Mouse (Mus musculus): ENCODE results near the gene Me1. TPM values are rescaled to one million over a fixed set of nuclear protein-coding genes. Genes with fewer than 3 reads are reported as not detected.
A peak's percentile ranks its signal among the peaks of the same experiment; 100 is the strongest.

Me1 gene
- polyA plus RNA-seq (2011; ENCODE audit: insufficient read length, low read depth, missing spikeins): 81.3 and 94.0 TPM in 2 replicates

- Histone ChIP-seq H3K4me1 (ENCODE audit: control insufficient read depth, insufficient read depth, low read length) (0 out of 2 replicates have a peak, but pooled peaks cover 2% of the 10 kb centered on the region), H3K27ac (ENCODE audit: insufficient read depth, low read length) (peak within 1 kb of the TSS; percentile 40), H3K4me3 (ENCODE audit: insufficient read depth, low read length) (peak within 1 kb of the TSS; percentile 90)
- TF ChIP-seq CTCF (IDR thresholded peaks at IDR 0.05; ENCODE audit: borderline replicate concordance, insufficient read depth, low read length): no peak
- peak; percentile 56 for TF ChIP-seq POLR2A (IDR thresholded peaks at IDR 0.05; ENCODE audit: low read depth, low read length)
These were observed at the start of gene Me1 for GRCm38 (mm10) chr9:86695818-86696261. TSS of gene Me1 (minus strand) at chr9:86695953.

- Histone ChIP-seq H3K4me3 (ENCODE audit: insufficient read depth, low read length) (peak overlapping the region; percentile 33; the same call in 1 of the 2 replicates), H3K27ac (ENCODE audit: insufficient read depth, low read length) (no peak overlapping the region), H3K4me1 (ENCODE audit: control insufficient read depth, insufficient read depth, low read length) (peaks cover 7% of the 10 kb centered on the region)
- TF ChIP-seq POLR2A (IDR thresholded peaks at IDR 0.05; ENCODE audit: low read depth, low read length): no peak
- no peak for TF ChIP-seq CTCF (IDR thresholded peaks at IDR 0.05; ENCODE audit: borderline replicate concordance, insufficient read depth, low read length)
These were observed 48.3 kb upstream of the Me1 start for GRCm38 (mm10) chr9:86744041-86744440.

GRCm38 (mm10) chr9:86742959-86743911 lies 47.5 kb upstream of the Me1 start, which contains the start of gene Prss35:
TSS of gene Prss35 (plus strand) at chr9:86743649.
- H3K4me1 ChIP-seq (ENCODE audit: control insufficient read depth, insufficient read depth, low read length): peaks cover 5% of the 10 kb centered on the region
- no peak within 1 kb of the TSS for H3K27ac ChIP-seq (ENCODE audit: insufficient read depth, low read length)
- TF ChIP-seq CTCF (IDR thresholded peaks at IDR 0.05; ENCODE audit: borderline replicate concordance, insufficient read depth, low read length): no peak
- TF ChIP-seq POLR2A (IDR thresholded peaks at IDR 0.05; ENCODE audit: low read depth, low read length): peak; percentile 20; the same call in 1 of the 2 replicates
- H3K4me3 ChIP-seq (ENCODE audit: insufficient read depth, low read length): peak within 1 kb of the TSS; percentile 33

DNA sequence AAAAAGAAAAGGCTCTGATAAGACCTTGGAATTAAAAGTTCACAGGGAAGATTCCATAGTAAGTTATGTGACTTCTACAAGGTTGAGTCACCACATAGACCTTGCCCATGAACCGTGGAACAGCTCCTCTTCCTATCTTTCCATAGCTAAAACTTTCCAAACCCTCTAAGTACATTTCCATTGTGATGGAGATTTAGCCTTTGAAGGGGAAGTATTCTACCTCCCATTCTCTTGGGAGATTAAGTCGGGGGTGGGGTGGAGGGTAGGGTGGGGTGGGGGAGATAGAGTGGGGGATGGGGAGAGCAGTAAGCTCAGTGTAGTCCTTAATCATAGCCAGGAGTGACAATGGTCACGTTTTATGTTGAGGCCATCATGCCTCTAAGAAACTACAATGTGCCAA lies 44.2 kb upstream of the Me1 start:
- H3K4me3 ChIP-seq (ENCODE audit: insufficient read depth, low read length): no peak overlapping the region
- H3K27ac ChIP-seq (ENCODE audit: insufficient read depth, low read length): no peak overlapping the region
- peaks cover 5% of the 10 kb centered on the region for H3K4me1 ChIP-seq (ENCODE audit: control insufficient read depth, insufficient read depth, low read length)
- TF ChIP-seq POLR2A (IDR thresholded peaks at IDR 0.05; ENCODE audit: low read depth, low read length) (no peak), CTCF (IDR thresholded peaks at IDR 0.05; ENCODE audit: borderline replicate concordance, insufficient read depth, low read length) (no peak)

- Histone ChIP-seq H3K27ac (ENCODE audit: insufficient read depth, low read length) (no peak overlapping the region), H3K4me1 (ENCODE audit: control insufficient read depth, insufficient read depth, low read length) (peaks cover 5% of the 10 kb centered on the region), H3K4me3 (ENCODE audit: insufficient read depth, low read length) (no peak overlapping the region)
- TF ChIP-seq CTCF (IDR thresholded peaks at IDR 0.05; ENCODE audit: borderline replicate concordance, insufficient read depth, low read length) (no peak), POLR2A (IDR thresholded peaks at IDR 0.05; ENCODE audit: low read depth, low read length) (no peak)
These were observed 43.0 kb upstream of the Me1 start for GRCm38 (mm10) chr9:86738801-86739200.

DNA sequence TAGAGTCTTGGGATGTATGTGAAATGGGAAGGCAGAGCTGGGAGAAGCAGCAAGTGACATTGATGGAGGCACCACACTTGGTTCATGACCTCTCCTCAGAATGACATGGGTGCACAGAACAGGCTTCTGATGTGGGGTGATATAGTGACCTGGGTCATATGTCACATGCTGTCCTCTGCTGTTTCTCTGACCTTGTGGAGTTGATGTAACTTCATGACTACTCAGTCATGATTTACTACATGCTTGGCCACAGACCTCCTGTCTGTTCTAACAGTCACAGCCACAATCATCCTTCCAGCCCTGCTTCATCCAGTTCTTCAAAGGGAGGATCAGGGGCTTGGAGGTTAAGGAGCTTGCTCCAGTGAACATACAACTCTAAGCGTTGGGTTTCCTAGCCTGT lies 42.3 kb upstream of the Me1 start:
- no peak for TF ChIP-seq CTCF (IDR thresholded peaks at IDR 0.05; ENCODE audit: borderline replicate concordance, insufficient read depth, low read length)
- no peak for TF ChIP-seq POLR2A (IDR thresholded peaks at IDR 0.05; ENCODE audit: low read depth, low read length)
- peaks cover 2% of the 10 kb centered on the region for H3K4me1 ChIP-seq (ENCODE audit: control insufficient read depth, insufficient read depth, low read length)
- H3K27ac ChIP-seq (ENCODE audit: insufficient read depth, low read length): no peak overlapping the region
- no peak overlapping the region for H3K4me3 ChIP-seq (ENCODE audit: insufficient read depth, low read length)

- TF ChIP-seq CTCF (IDR thresholded peaks at IDR 0.05; ENCODE audit: borderline replicate concordance, insufficient read depth, low read length) (no peak), POLR2A (IDR thresholded peaks at IDR 0.05; ENCODE audit: low read depth, low read length) (no peak)
- no peaks in the 10 kb centered on the region for H3K4me1 ChIP-seq (ENCODE audit: control insufficient read depth, insufficient read depth, low read length)
- H3K4me3 ChIP-seq (ENCODE audit: insufficient read depth, low read length): no peak overlapping the region
- no peak overlapping the region for H3K27ac ChIP-seq (ENCODE audit: insufficient read depth, low read length)
These were observed 41.2 kb upstream of the Me1 start for GRCm38 (mm10) chr9:86736991-86737390.

DNA sequence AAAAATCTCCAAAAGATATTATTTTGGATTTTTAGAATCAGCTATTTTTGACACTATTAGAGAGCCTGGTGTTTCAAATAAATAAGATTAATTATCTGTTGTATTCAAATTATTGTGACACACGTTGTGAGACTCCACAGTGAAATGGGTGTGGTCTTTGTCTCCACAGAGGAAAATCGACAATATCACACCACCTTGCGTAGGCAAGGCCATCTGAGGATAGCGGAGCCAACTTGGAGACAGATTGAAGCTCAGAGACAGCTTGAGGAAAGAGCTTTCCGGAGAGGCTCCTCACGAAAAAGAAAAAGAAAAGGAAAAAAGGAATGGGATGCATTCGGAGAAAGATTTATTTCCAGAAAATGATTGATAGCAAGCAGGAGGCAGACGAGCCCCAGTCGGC lies 39.0 kb upstream of the Me1 start:
- TF ChIP-seq POLR2A (IDR thresholded peaks at IDR 0.05; ENCODE audit: low read depth, low read length) (no peak), CTCF (IDR thresholded peaks at IDR 0.05; ENCODE audit: borderline replicate concordance, insufficient read depth, low read length) (no peak)
- no peak overlapping the region for H3K27ac ChIP-seq (ENCODE audit: insufficient read depth, low read length)
- H3K4me3 ChIP-seq (ENCODE audit: insufficient read depth, low read length): no peak overlapping the region
- H3K4me1 ChIP-seq (ENCODE audit: control insufficient read depth, insufficient read depth, low read length): no peaks in the 10 kb centered on the region

DNA sequence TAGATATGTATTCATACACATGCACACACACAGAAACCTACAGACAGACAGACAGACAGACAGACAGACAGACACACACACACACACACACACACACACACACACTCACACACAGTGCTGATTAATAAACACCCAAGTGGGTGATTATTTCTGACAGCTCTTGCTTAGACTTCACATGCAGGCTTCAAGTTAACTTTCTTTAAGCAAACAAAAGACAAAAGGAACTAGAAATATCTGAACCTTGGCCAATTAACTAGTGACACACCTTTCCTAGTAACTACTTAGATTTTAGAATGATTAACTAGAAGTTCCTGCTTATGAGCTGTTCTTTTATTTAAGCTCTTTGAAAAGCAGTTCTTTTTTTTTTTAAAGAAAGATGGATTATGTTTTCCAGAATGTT lies 38.6 kb upstream of the Me1 start:
- TF ChIP-seq POLR2A (IDR thresholded peaks at IDR 0.05; ENCODE audit: low read depth, low read length) (no peak), CTCF (IDR thresholded peaks at IDR 0.05; ENCODE audit: borderline replicate concordance, insufficient read depth, low read length) (no peak)
- H3K4me3 ChIP-seq (ENCODE audit: insufficient read depth, low read length): no peak overlapping the region
- H3K27ac ChIP-seq (ENCODE audit: insufficient read depth, low read length): no peak overlapping the region
- H3K4me1 ChIP-seq (ENCODE audit: control insufficient read depth, insufficient read depth, low read length): no peaks in the 10 kb centered on the region

GRCm38 (mm10) chr9:86729811-86730210 lies 34.1 kb upstream of the Me1 start:
- H3K27ac ChIP-seq (ENCODE audit: insufficient read depth, low read length): no peak overlapping the region
- no peaks in the 10 kb centered on the region for H3K4me1 ChIP-seq (ENCODE audit: control insufficient read depth, insufficient read depth, low read length)
- no peak for TF ChIP-seq POLR2A (IDR thresholded peaks at IDR 0.05; ENCODE audit: low read depth, low read length)
- no peak for TF ChIP-seq CTCF (IDR thresholded peaks at IDR 0.05; ENCODE audit: borderline replicate concordance, insufficient read depth, low read length)
- no peak overlapping the region for H3K4me3 ChIP-seq (ENCODE audit: insufficient read depth, low read length)
